In genomic region chr1:128597209-128597782, GRCm38 (mm10) we compare ENCODE assay signal across 23 mouse cellular contexts. TPM values are rescaled to one million over a fixed set of nuclear protein-coding genes. Genes with fewer than 3 reads are reported as not detected.
DNase-seq lines count a peak whose midpoint lies in the region; ATAC-seq and TF ChIP-seq lines count a peak whose summit lies in the region.
"Had no signal": no experiment of that assay in that cellular context is flagged by ENCODE, and none has a peak within 500 bp of the region (broad histone marks: within the 10 kb centered on the region; RNA-seq: fewer than 3 reads in every experiment).

No protein-coding gene starts in this region.

- H3K9ac ChIP-seq in midbrain, embryonic 15.5 days = no peak overlapping the region
- H3K9ac ChIP-seq: embryonic facial prominence, embryonic 13.5 days; forebrain, embryonic 13.5 days; hindbrain, embryonic 15.5 days had no signal

- H3K4me2 ChIP-seq in midbrain, embryonic 15.5 days = no peak overlapping the region
- H3K4me2 ChIP-seq: embryonic facial prominence, embryonic 13.5 days; forebrain, embryonic 13.5 days; hindbrain, embryonic 15.5 days had no signal

- no peak overlapping the region for H3K4me3 ChIP-seq in midbrain, embryonic 10.5 days
- H3K4me3 ChIP-seq in midbrain, embryonic 15.5 days = no peak overlapping the region
- H3K4me3 ChIP-seq in bone marrow, adult 2 months (replicated peaks; ENCODE audit: control insufficient read depth, low read depth, low read length) = no peak overlapping the region
- H3K4me3 ChIP-seq: embryonic facial prominence, embryonic 13.5 days; forebrain, embryonic 13.5 days; gastrocnemius, adult 2 months; heart, embryonic 10.5 days; hindbrain, embryonic 15.5 days had no signal

- H3K9me3 ChIP-seq in midbrain, embryonic 10.5 days (replicated peaks) = no peaks in the 10 kb centered on the region
- H3K9me3 ChIP-seq in midbrain, embryonic 15.5 days = no peaks in the 10 kb centered on the region
- H3K9me3 ChIP-seq: embryonic facial prominence, embryonic 13.5 days; forebrain, embryonic 13.5 days; heart, embryonic 10.5 days; hindbrain, embryonic 15.5 days had no signal

- no peak for ATAC-seq in midbrain, embryonic 15.5 days (replicated peaks)
- peak; percentile 52 for ATAC-seq in megakaryocyte, adult 5-6 weeks (ENCODE audit: poor library complexity, severe bottlenecking)
- ATAC-seq: activated CD4-positive, CD25-positive, alpha-beta regulatory T cell, adult 4 months; forebrain, embryonic 13.5 days; intestine, embryonic 16.5 days; Patski had no signal

- TF ChIP-seq POLR2A in bone marrow, adult 2 months (IDR thresholded peaks at IDR 0.05; ENCODE audit: borderline replicate concordance, control insufficient read depth, low read depth, low read length) = no peak

- H3K27ac ChIP-seq in midbrain, embryonic 10.5 days (replicated peaks) = peak overlapping the region; percentile 98
- H3K27ac ChIP-seq in midbrain, embryonic 15.5 days = no peak overlapping the region
- H3K27ac ChIP-seq in bone marrow, adult 2 months (ENCODE audit: control insufficient read depth, insufficient read depth, low read depth, low read length, poor library complexity) = peak overlapping the region; percentile 15; the same call in 1 of the 2 replicates
- H3K27ac ChIP-seq: embryonic facial prominence, embryonic 13.5 days; forebrain, embryonic 13.5 days; gastrocnemius, adult 2 months; heart, embryonic 10.5 days; hindbrain, embryonic 15.5 days had no signal

- peak; percentile 25 for DNase-seq in embryo, embryonic 11 days
- no peak for DNase-seq in embryo, embryonic 10.5 days (ENCODE audit: low spot score)
- DNase-seq in midbrain, embryonic 10.5 days (ENCODE audit: low spot score) = no peak
- no peak for DNase-seq in cerebellum, adult 9-10 months
- DNase-seq in adrenal gland, adult 18-20 months (ENCODE audit: low spot score in 2 of 2) = no peak
- DNase-seq: adrenal gland, adult 2 months; adrenal gland, postnatal 25 days; cerebellum, adult 2 months; cerebellum, postnatal 14 days; gastrocnemius, adult 2 months; gastrocnemius, postnatal 25 days; heart, adult 18-20 months; heart, postnatal 10 days had no signal

- 80% methylated on average over 15 of the region's 15 CpGs for WGBS in midbrain, embryonic 10.5 days
- 79% methylated on average over 15 of the region's 15 CpGs for WGBS in midbrain, embryonic 15.5 days
- WGBS in bone marrow, adult 2 months = 34% methylated on average over 15 of the region's 15 CpGs

- H3K4me1 ChIP-seq in midbrain, embryonic 10.5 days = peaks cover 77% of the 10 kb centered on the region
- H3K4me1 ChIP-seq in midbrain, embryonic 15.5 days = peaks cover 39% of the 10 kb centered on the region
- H3K4me1 ChIP-seq in bone marrow, adult 2 months (ENCODE audit: control insufficient read depth, insufficient read depth, low read length) = peaks cover 10% of the 10 kb centered on the region

- H3K27me3 ChIP-seq in midbrain, embryonic 10.5 days (ENCODE audit: low read depth, poor library complexity, severe bottlenecking) = no peaks in the 10 kb centered on the region; the same call in 1 of the 2 replicates
- H3K27me3 ChIP-seq in midbrain, embryonic 15.5 days (replicated peaks) = no peaks in the 10 kb centered on the region

- TF ChIP-seq CTCF in bone marrow, adult 2 months (IDR thresholded peaks at IDR 0.05; ENCODE audit: control insufficient read depth, insufficient read depth, low read length) = no peak

- H3K36me3 ChIP-seq in midbrain, embryonic 10.5 days = no peaks in the 10 kb centered on the region
- H3K36me3 ChIP-seq in midbrain, embryonic 15.5 days (replicated peaks) = no peaks in the 10 kb centered on the region
- H3K36me3 ChIP-seq: embryonic facial prominence, embryonic 13.5 days; heart, embryonic 10.5 days; hindbrain, embryonic 15.5 days had no signal

RNA-seq across cellular contexts. Expression of gene Cxcr4, which starts 5.2 kb away (rescaled TPM):
- polyA plus RNA-seq in midbrain, embryonic 10.5 days (2016; fragmentation: Nextera tagmentation; extraction: Ambion mirVana) = 18.6 and 20.2 TPM in 2 replicates
- polyA plus RNA-seq in midbrain, embryonic 15.5 days (2015; fragmentation: Nextera tagmentation; extraction: Ambion mirVana) = 7.0 and 7.1 TPM in 2 replicates
- polyA plus RNA-seq in bone marrow, adult 2 months (2011; ENCODE audit: insufficient read depth, insufficient read length, low replicate concordance, missing spikeins) = 91.8 and 162 TPM in 2 replicates
- 507 and 516 TPM in 2 replicates for total RNA-seq in megakaryocyte, adult 5-6 weeks (2015)
- 307 and 321 TPM in 2 replicates for total RNA-seq in megakaryocyte, adult 5-6 weeks (2017)
- total RNA-seq in adrenal gland, adult 18-20 months (2021) = 10 to 100 TPM; 13.9 to 28.3 TPM
